Mouse (Mus musculus): ENCODE measurements around the gene Itgb1. TPM values are rescaled to one million over a fixed set of nuclear protein-coding genes. Genes with fewer than 3 reads are reported as not detected.

Itgb1 gene
- polyA plus RNA-seq, 1 experiment from 2014 or later: 93.8 TPM

GRCm38 (mm10) chr8:128663106-128663505 lies 22.3 kb upstream of the Itgb1 start:
- Histone ChIP-seq H3K27ac (replicated peaks) (no peak overlapping the region), H3K27me3 (no peaks in the 10 kb centered on the region), H3K9me3 (no peaks in the 10 kb centered on the region), H3K4me1 (no peaks in the 10 kb centered on the region), H3K36me3 (no peaks in the 10 kb centered on the region), H3K4me2 (replicated peaks) (no peak overlapping the region), H3K4me3 (no peak overlapping the region), H3K9ac (replicated peaks) (no peak overlapping the region)
- ATAC-seq (replicated peaks): no peak
- 72% methylated on average over 2 of the region's 2 CpGs for WGBS

DNA sequence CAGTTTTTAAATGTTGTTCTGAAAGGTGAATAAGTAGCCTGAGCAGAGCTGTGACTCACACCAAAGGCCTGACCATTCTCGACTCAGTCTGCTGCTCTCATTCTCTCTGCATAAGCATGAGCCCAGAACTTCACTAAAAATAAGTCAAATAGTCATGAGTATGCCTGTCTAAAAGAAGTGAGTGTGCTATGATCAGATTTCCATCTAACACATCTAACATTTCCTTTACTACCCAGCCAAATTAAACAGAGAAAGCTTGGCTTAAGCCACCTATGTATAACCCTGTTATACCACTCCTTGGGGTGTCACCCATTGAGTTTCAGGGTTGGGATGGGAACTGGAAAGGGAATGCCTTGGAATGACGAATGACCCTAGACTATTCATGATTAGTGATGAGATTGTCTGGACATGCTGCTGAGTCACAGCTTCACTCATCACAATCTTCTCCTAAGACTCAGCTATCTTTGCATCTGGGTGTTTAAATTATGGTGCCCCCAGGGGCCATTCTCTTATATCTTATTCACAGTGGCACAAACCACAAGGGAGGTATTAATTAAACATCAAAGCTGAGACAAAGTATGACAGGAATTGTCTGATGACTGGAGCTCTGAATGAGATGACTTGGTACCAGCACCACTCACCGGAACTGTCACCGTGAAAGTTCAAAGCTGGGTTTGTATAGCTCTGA lies 18.7 kb upstream of the Itgb1 start:
- Histone ChIP-seq H3K36me3 (no peaks in the 10 kb centered on the region), H3K27me3 (no peaks in the 10 kb centered on the region), H3K4me2 (replicated peaks) (no peak overlapping the region), H3K9ac (replicated peaks) (no peak overlapping the region), H3K9me3 (no peaks in the 10 kb centered on the region), H3K27ac (replicated peaks) (no peak overlapping the region), H3K4me1 (no peaks in the 10 kb centered on the region), H3K4me3 (no peak overlapping the region)
- ATAC-seq (replicated peaks): no peak
- 81% methylated on average over 4 of the region's 4 CpGs for WGBS

GRCm38 (mm10) chr8:128671813-128672212 lies 13.6 kb upstream of the Itgb1 start:
- 91% methylated on average over 1 of the region's 1 CpGs for WGBS
- H3K4me1 ChIP-seq: no peaks in the 10 kb centered on the region
- H3K4me2 ChIP-seq (replicated peaks): no peak overlapping the region
- H3K36me3 ChIP-seq: no peaks in the 10 kb centered on the region
- no peak overlapping the region for H3K4me3 ChIP-seq
- H3K9ac ChIP-seq (replicated peaks): no peak overlapping the region
- ATAC-seq (replicated peaks): no peak
- no peak overlapping the region for H3K27ac ChIP-seq (replicated peaks)
- no peaks in the 10 kb centered on the region for H3K9me3 ChIP-seq
- no peaks in the 10 kb centered on the region for H3K27me3 ChIP-seq

DNA sequence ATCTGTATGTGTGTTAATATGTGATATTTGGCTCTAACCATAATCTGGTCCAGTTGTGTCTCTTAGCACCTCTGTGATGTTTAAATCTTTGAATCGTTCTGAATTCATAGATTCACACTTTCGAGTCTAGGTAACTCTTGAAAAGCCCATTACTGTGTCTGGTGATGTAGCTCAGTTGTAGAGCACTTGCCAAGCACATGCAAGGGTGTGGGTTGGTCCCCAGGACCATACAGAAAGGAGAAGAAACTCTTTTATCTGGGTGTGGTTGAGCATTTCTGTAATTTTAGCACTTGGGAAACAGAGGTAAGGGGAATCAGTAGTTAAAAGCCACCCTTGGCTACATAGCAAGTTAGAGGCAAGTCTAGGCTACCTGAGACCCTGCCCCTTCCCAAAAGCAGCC lies 13.0 kb upstream of the Itgb1 start:
- Histone ChIP-seq H3K36me3 (no peaks in the 10 kb centered on the region), H3K27me3 (no peaks in the 10 kb centered on the region), H3K9me3 (no peaks in the 10 kb centered on the region), H3K9ac (replicated peaks) (no peak overlapping the region), H3K4me2 (replicated peaks) (no peak overlapping the region), H3K4me1 (no peaks in the 10 kb centered on the region), H3K27ac (replicated peaks) (no peak overlapping the region), H3K4me3 (no peak overlapping the region)
- ATAC-seq (replicated peaks): no peak
- WGBS: 88% methylated on average over 2 of the region's 2 CpGs

- WGBS: 76% methylated on average over 1 of the region's 1 CpGs
- H3K4me1 ChIP-seq: no peaks in the 10 kb centered on the region
- no peaks in the 10 kb centered on the region for H3K27me3 ChIP-seq
- ATAC-seq (replicated peaks): no peak
- H3K9me3 ChIP-seq: no peaks in the 10 kb centered on the region
- H3K4me2 ChIP-seq (replicated peaks): no peak overlapping the region
- H3K27ac ChIP-seq (replicated peaks): no peak overlapping the region
- no peak overlapping the region for H3K4me3 ChIP-seq
- H3K36me3 ChIP-seq: no peaks in the 10 kb centered on the region
- H3K9ac ChIP-seq (replicated peaks): no peak overlapping the region
These were observed 12.5 kb upstream of the Itgb1 start for GRCm38 (mm10) chr8:128672950-128673349.

DNA sequence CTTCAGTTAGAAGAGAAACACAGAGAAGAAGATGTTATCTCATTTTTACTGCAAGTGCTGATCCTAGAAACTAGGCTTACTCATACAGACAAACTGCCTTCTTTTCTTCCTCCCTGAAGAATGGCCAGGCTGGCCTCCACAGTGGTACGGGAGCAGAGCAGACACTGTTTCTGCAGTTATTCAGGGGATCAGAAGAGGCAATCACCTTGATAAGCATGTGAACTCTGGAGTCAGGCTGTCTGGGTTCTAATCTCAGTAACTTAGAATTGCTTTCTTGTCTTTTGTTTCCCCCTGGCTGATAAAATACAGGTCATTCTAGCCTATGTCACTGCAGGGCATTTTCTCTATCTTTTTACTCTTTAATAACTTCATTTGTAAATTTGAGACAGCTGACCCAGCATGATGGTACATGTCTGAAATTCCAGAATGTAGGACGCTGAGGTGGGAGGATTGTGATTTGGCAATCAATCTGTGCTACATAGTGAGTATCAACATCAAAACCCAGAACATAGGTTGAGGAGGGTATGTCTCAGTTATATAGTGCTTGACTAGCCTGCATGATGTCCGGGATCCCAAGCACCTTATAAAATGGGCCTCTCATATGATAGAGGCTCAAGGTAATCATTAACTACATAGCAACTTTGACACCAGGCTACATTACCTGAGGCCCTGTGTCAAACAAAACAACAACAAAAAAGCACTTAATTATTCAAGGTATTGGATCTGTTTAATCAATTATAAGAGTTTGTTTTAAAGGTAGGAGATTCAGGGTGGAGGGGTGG lies 9.4 kb upstream of the Itgb1 start:
- Histone ChIP-seq H3K27ac (replicated peaks) (no peak overlapping the region), H3K9me3 (no peaks in the 10 kb centered on the region), H3K4me1 (no peaks in the 10 kb centered on the region), H3K4me3 (no peak overlapping the region), H3K9ac (replicated peaks) (no peak overlapping the region), H3K27me3 (no peaks in the 10 kb centered on the region), H3K36me3 (no peaks in the 10 kb centered on the region), H3K4me2 (replicated peaks) (no peak overlapping the region)
- no peak for ATAC-seq (replicated peaks)
- WGBS: 94% methylated on average over 3 of the region's 3 CpGs

GRCm38 (mm10) chr8:128679909-128680308 lies 5.5 kb upstream of the Itgb1 start:
- Histone ChIP-seq H3K4me1 (peaks cover 4% of the 10 kb centered on the region; the same call in 1 of the 2 replicates), H3K4me3 (no peak overlapping the region), H3K9ac (replicated peaks) (no peak overlapping the region), H3K9me3 (no peaks in the 10 kb centered on the region), H3K27me3 (no peaks in the 10 kb centered on the region), H3K36me3 (no peaks in the 10 kb centered on the region), H3K27ac (replicated peaks) (no peak overlapping the region), H3K4me2 (replicated peaks) (no peak overlapping the region)
- 85% methylated on average over 2 of the region's 2 CpGs for WGBS
- ATAC-seq (replicated peaks): no peak

DNA sequence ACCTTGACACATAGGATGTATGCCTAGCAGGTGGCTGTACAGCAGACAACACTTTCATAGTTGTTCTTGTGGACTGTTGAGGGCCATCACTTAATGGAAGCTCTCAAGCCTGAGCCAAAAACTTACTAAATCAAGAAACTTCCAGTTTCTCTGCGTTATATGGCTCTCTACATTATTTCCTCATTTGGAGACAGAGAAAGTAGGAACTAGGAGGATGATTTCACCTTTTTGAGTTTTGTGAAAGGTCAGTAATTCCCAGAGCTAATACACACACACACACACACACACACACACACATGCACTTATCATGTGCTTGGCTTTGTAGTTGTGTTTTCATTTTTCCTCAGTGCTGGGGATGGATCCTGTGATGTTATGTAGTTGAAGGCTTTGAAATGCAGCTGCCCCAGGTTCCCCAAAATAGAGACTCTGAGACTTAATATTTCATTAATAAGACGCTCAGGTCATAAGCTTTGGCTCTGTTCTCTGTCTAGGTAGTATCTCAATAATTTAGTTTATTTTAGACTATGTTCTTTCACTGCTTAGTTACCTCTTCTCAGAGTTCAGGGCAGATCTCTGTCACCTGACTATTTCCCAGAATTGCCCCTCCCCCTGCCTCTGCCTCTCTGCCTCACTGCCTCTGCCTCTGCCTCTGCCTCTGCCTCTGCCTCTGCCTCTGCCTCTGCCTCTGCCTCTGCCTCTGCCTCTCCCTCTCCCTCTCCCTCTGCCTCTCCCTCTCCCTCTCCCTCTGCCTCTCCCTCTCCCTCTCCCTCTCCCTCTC lies 4.7 kb upstream of the Itgb1 start:
- WGBS: 89% methylated on average over 2 of the region's 2 CpGs
- Histone ChIP-seq H3K27ac (replicated peaks) (no peak overlapping the region), H3K9me3 (no peaks in the 10 kb centered on the region), H3K36me3 (no peaks in the 10 kb centered on the region), H3K9ac (replicated peaks) (no peak overlapping the region), H3K4me2 (replicated peaks) (no peak overlapping the region), H3K27me3 (no peaks in the 10 kb centered on the region), H3K4me1 (peaks cover 4% of the 10 kb centered on the region; the same call in 1 of the 2 replicates), H3K4me3 (no peak overlapping the region)
- ATAC-seq (replicated peaks): no peak

GRCm38 (mm10) chr8:128681970-128682369 lies 3.5 kb upstream of the Itgb1 start:
- no peak overlapping the region for H3K9ac ChIP-seq (replicated peaks)
- no peak overlapping the region for H3K4me2 ChIP-seq (replicated peaks)
- WGBS: 87% methylated on average over 3 of the region's 3 CpGs
- peaks cover 9% of the 10 kb centered on the region for H3K4me1 ChIP-seq
- no peak overlapping the region for H3K27ac ChIP-seq (replicated peaks)
- no peak overlapping the region for H3K4me3 ChIP-seq
- no peak for ATAC-seq (replicated peaks)
- no peaks in the 10 kb centered on the region for H3K36me3 ChIP-seq
- H3K9me3 ChIP-seq: no peaks in the 10 kb centered on the region
- H3K27me3 ChIP-seq: no peaks in the 10 kb centered on the region

DNA sequence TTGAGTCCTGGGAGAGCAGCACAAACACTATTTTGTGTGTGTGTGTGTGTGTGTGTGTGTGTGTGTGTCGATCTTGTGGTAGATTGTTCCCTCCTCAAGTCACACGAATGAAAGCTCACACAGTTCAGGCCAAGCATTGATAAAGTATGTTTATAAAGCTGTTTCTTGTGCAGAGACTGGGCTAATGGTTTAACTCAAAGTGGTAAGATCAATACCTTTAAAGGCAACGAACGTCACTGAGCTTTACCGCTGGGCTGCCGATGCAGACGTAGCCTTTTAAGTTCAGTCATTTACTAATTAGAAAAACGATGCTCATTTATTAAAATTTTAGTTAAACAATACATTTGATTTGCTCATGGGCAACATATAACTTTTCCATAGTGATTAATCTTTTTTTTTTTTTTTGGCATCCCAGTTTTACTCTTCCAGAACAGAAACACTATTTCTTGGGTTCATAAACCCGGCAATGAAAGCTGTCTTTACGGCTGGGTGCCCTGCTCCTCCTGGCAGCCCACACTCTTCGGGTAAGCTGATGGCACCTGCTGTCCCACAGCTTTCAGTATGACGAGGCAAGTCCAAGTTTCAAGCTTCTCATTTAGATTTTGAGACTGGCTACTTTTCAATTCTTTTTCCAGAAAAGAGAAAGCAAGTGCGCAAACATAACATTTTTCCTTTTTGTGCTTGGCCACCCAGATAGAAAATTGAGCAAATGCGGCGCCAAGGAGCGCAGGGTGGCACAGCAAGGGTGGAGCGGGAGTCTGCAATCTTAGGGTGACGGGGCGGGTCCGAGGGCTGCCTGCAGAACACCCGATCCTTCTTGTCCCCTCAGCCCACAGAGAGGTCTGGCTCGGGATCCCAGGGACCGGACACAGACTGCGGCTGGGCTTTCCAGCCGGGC lies 596 bp upstream of the Itgb1 start:
- Histone ChIP-seq H3K4me3 (peak overlapping the region; percentile 79), H3K4me1 (peaks cover 28% of the 10 kb centered on the region), H3K27me3 (no peaks in the 10 kb centered on the region), H3K36me3 (no peaks in the 10 kb centered on the region), H3K27ac (replicated peaks) (peak overlapping the region; percentile 100), H3K4me2 (replicated peaks) (peak overlapping the region; percentile 56), H3K9ac (replicated peaks) (peak overlapping the region; percentile 96), H3K9me3 (no peaks in the 10 kb centered on the region)
- 3% methylated on average over 25 of the region's 25 CpGs for WGBS
- peak; percentile 86; the same call in 1 of the 2 replicates for ATAC-seq (replicated peaks)

DNA sequence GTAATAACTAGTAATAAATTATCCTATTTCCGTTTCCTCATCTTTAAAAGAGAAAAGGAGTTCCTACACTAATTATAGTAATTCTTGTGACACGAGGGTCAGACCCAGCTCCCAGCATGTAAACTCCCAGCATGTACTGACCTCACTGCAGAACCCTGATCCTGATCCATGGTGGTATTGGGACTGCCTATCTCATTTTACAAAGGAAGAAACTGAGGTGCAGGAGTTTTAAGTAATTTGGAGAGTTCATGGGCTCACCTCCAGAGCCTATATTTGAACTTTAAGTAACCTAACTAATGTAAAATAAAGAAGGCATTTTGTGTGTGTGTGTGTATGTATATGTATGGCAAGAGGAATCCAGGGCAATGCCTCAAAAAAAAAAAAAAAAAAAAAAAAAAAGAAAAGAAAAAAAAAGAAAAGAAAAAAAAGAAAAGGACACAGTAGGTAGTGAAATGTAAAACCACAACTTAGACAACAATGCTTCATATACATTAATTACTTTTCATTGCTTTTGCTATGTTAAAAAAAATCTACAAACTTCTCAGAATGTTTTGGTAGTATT lies 1.1 kb downstream of the Itgb1 start:
- WGBS: 0% methylated on average over 2 of the region's 2 CpGs
- H3K36me3 ChIP-seq: no peaks in the 10 kb centered on the region
- no peaks in the 10 kb centered on the region for H3K27me3 ChIP-seq
- H3K9me3 ChIP-seq: no peaks in the 10 kb centered on the region
- ATAC-seq (replicated peaks): no peak
- peak overlapping the region; percentile 79 for H3K4me3 ChIP-seq
- peak overlapping the region; percentile 67 for H3K4me2 ChIP-seq (replicated peaks)
- H3K4me1 ChIP-seq: peaks cover 37% of the 10 kb centered on the region
- peak overlapping the region; percentile 100 for H3K27ac ChIP-seq (replicated peaks)
- H3K9ac ChIP-seq (replicated peaks): peak overlapping the region; percentile 96

All from forebrain, embryonic 15.5 days (tissue).